Mouse (Mus musculus) limb, embryonic 14.5 days (tissue): ENCODE data around the gene Slc15a5. TPM values are rescaled to one million over a fixed set of nuclear protein-coding genes. Genes with fewer than 3 reads are reported as not detected.

ENCODE experiments used
- ATAC-seq: fragments of 200-750 bp; cut with Nextera tagmentation; 2 replicates; pipeline ENCODE4 v1.8.0; 2017; ENCODE audit warnings: low read depth, moderate number of reproducible peaks, moderate TSS enrichment; ENCODE audit not compliant: low FRiP score
- DNase-seq: peaks from one replicate; pipeline ENCODE4 v3.0.0-alpha.2; 2015; ENCODE audit warnings: low spot score
- H3K27ac ChIP-seq: fragments of 300-500 bp; sonication (generic); replicated peaks from 2 replicates; pipeline ENCODE4 v1.5.1; 2014; ENCODE audit warnings: low read depth, mild to moderate bottlenecking, low read length, moderate library complexity, mixed read lengths
- H3K27me3 ChIP-seq: fragments of 300-500 bp; sonication (generic); 2 replicates; pipeline ENCODE4 v1.6.1; 2014; ENCODE audit warnings: low read length, mixed read lengths; ENCODE audit not compliant: control insufficient read depth, insufficient read depth
- H3K36me3 ChIP-seq: fragments of 300-500 bp; sonication (generic); 2 replicates; pipeline ENCODE4 v1.6.1; 2014; ENCODE audit warnings: mild to moderate bottlenecking, low read length, moderate library complexity, mixed read lengths; ENCODE audit not compliant: control insufficient read depth, insufficient read depth
- H3K4me1 ChIP-seq: fragments of 300-500 bp; sonication (generic); 2 replicates; pipeline ENCODE4 v1.6.1; 2014; ENCODE audit warnings: antibody characterized with exemption, low read length, mixed read lengths; ENCODE audit not compliant: control insufficient read depth, insufficient read depth
- H3K4me2 ChIP-seq: fragments of 300-500 bp; sonication (generic); replicated peaks from 2 replicates; pipeline ENCODE4 v1.6.1; 2014; ENCODE audit warnings: low read depth, mild to moderate bottlenecking, low read length, moderate library complexity; ENCODE audit not compliant: severe bottlenecking
- H3K4me3 ChIP-seq: fragments of 300-500 bp; sonication (generic); replicated peaks from 2 replicates; pipeline ENCODE4 v1.5.1; 2014; ENCODE audit warnings: low read length
- H3K9ac ChIP-seq: fragments of 300-500 bp; sonication (generic); 2 replicates; pipeline ENCODE4 v1.6.1; 2014; ENCODE audit warnings: mild to moderate bottlenecking, low read depth, low read length, moderate library complexity; ENCODE audit not compliant: severe bottlenecking
- H3K9me3 ChIP-seq: fragments of 300-500 bp; sonication (generic); 2 replicates; pipeline ENCODE4 v1.6.1; 2016; ENCODE audit warnings: low read length; ENCODE audit not compliant: control insufficient read depth
- POLR2A ChIP-seq: fragments of 200-500 bp; IDR thresholded peaks from 2 replicates; pipeline ENCODE4 v1.8.0; 2012; ENCODE audit warnings: inconsistent platforms, mild to moderate bottlenecking, moderate library complexity, borderline replicate concordance; ENCODE audit not compliant: insufficient read depth, insufficient read length; ENCODE audit errors: extremely low read depth
- WGBS: fragments of 180-500 bp; shearing (Covaris S2); extraction: QIAGEN DNeasy Blood & Tissue Kit; methylation state at CpG from one replicate; pipeline ENCODE4 v1.1.7; 2014; 5-methylcytosine and 5-hydroxymethylcytosine counted together
- polyA plus RNA-seq, 2 experiments: library from polyadenylated mRNA; depleted of rRNA in 1 of 2; stranded (reverse) in 1 of 2; unstranded in 1 of 2; fragments of >200 nt; fragmentation: Nextera tagmentation in 1 of 2; extraction: Ambion mirVana in 1 of 2; gene quantifications; 2 replicates each; pipeline versions ENCODE4 v1.2.1 to v1.2.3; 2012 to 2014

Gene Slc15a5
- polyA plus RNA-seq, 2 experiments, result 0.03 TPM; not detected in 1

GRCm38 (mm10) chr6:137940374-137941218 lies 139.1 kb downstream of the Slc15a5 start:
- WGBS, result 51% methylated on average over 12 of the region's 12 CpGs
- Histone ChIP-seq H3K27me3 (no peaks in the 10 kb centered on the region), H3K36me3 (no peaks in the 10 kb centered on the region), H3K4me3 (no peak overlapping the region), H3K9me3 (no peaks in the 10 kb centered on the region), H3K27ac (no peak overlapping the region), H3K4me2 (no peak overlapping the region), H3K4me1 (no peaks in the 10 kb centered on the region), H3K9ac (no peak overlapping the region)
- ATAC-seq (no peak), DNase-seq (no peak)
- no peak for TF ChIP-seq POLR2A

DNA sequence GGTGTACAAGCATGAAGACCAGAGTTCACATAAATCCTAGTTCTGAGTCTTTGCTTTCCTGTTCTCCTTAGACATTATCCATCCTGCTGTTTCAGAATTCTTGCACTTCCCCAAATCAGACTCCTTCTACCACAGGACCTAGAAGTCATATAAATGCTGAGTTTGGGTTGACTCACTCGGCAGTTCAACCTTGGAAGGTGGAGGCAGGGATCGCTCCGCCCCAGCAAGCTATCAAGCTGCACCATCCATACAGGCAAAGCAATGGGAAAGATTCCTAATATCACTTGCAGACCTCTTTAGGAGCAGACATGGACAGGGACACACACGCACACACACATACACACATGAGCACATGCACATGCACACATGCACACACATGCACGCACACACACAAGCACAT lies 142.2 kb downstream of the Slc15a5 start:
- Histone ChIP-seq H3K27me3 (no peaks in the 10 kb centered on the region), H3K36me3 (no peaks in the 10 kb centered on the region), H3K4me1 (no peaks in the 10 kb centered on the region), H3K9me3 (no peaks in the 10 kb centered on the region), H3K4me3 (no peak overlapping the region), H3K9ac (no peak overlapping the region), H3K27ac (no peak overlapping the region), H3K4me2 (no peak overlapping the region)
- ATAC-seq (no peak), DNase-seq (no peak)
- WGBS, result 88% methylated on average over 5 of the region's 5 CpGs
- no peak for TF ChIP-seq POLR2A

GRCm38 (mm10) chr6:137936268-137936667 lies 143.4 kb downstream of the Slc15a5 start:
- WGBS, result 87% methylated on average over 1 of the region's 1 CpGs
- H3K9ac ChIP-seq, result no peak overlapping the region
- TF ChIP-seq POLR2A, result no peak
- no peaks in the 10 kb centered on the region for H3K4me1 ChIP-seq
- no peaks in the 10 kb centered on the region for H3K27me3 ChIP-seq
- no peak overlapping the region for H3K4me3 ChIP-seq
- no peak overlapping the region for H3K27ac ChIP-seq
- H3K36me3 ChIP-seq, result no peaks in the 10 kb centered on the region
- no peak overlapping the region for H3K4me2 ChIP-seq
- ATAC-seq (no peak), DNase-seq (no peak)
- no peaks in the 10 kb centered on the region for H3K9me3 ChIP-seq

GRCm38 (mm10) chr6:137935857-137936256 lies 143.9 kb downstream of the Slc15a5 start:
- H3K9ac ChIP-seq, result no peak overlapping the region
- no peaks in the 10 kb centered on the region for H3K9me3 ChIP-seq
- H3K27ac ChIP-seq, result no peak overlapping the region
- no peaks in the 10 kb centered on the region for H3K36me3 ChIP-seq
- no peak for TF ChIP-seq POLR2A
- DNase-seq (no peak), ATAC-seq (no peak)
- H3K4me2 ChIP-seq, result no peak overlapping the region
- WGBS, result 85% methylated on average over 7 of the region's 7 CpGs
- H3K27me3 ChIP-seq, result no peaks in the 10 kb centered on the region
- no peaks in the 10 kb centered on the region for H3K4me1 ChIP-seq
- H3K4me3 ChIP-seq, result no peak overlapping the region

GRCm38 (mm10) chr6:137935341-137935740 lies 144.4 kb downstream of the Slc15a5 start:
- ATAC-seq, result no peak
- Histone ChIP-seq H3K4me1 (no peaks in the 10 kb centered on the region), H3K9ac (no peak overlapping the region), H3K9me3 (no peaks in the 10 kb centered on the region), H3K36me3 (no peaks in the 10 kb centered on the region), H3K4me2 (no peak overlapping the region), H3K27me3 (no peaks in the 10 kb centered on the region), H3K4me3 (no peak overlapping the region), H3K27ac (no peak overlapping the region)
- TF ChIP-seq POLR2A, result no peak
- WGBS, result 46% methylated on average over 8 of the region's 8 CpGs
- peak; percentile 38 for DNase-seq
